Mouse (Mus musculus) G1E-ER4 (cell line): Measurements from ENCODE around the gene Tnik. TPM values are rescaled to one million over a fixed set of nuclear protein-coding genes. Genes with fewer than 3 reads are reported as not detected.

Experiments used
- GATA1 ChIP-seq: IDR thresholded peaks from one replicate; pipeline ENCODE4 v1.8.0; 2012; ENCODE audit warnings: low read length, inconsistent platforms
- polyA plus RNA-seq: library from polyadenylated mRNA; stranded (reverse); fragments of >175 nt; gene quantifications from 2 replicates; pipeline ENCODE4 v1.2.3, GENCODE M21; 2012

Tnik gene
- polyA plus RNA-seq, 1 experiment: 1.2 TPM

- no peak for TF ChIP-seq GATA1
Observed at GRCm38 (mm10) chr3:28244244-28244890, 18.6 kb upstream of the Tnik start.

- no peak for TF ChIP-seq GATA1
Observed at GRCm38 (mm10) chr3:28248255-28248957, 14.6 kb upstream of the Tnik start.

- no peak for TF ChIP-seq GATA1
Observed at GRCm38 (mm10) chr3:28255711-28256110, 7.3 kb upstream of the Tnik start.

- no peak for TF ChIP-seq GATA1
Observed at GRCm38 (mm10) chr3:28262371-28263001, 528 bp upstream of the Tnik start.

- no peak for TF ChIP-seq GATA1
Observed at GRCm38 (mm10) chr3:28263948-28264840, 1.2 kb downstream of the Tnik start.

GRCm38 (mm10) chr3:28264841-28265150 lies 1.8 kb downstream of the Tnik start:
- TF ChIP-seq GATA1: no peak

GRCm38 (mm10) chr3:28265183-28265582 lies 2.2 kb downstream of the Tnik start:
- no peak for TF ChIP-seq GATA1

- TF ChIP-seq GATA1: no peak
Observed at GRCm38 (mm10) chr3:28265656-28266055, 2.6 kb downstream of the Tnik start.

GRCm38 (mm10) chr3:28267211-28267610 lies 4.2 kb downstream of the Tnik start:
- no peak for TF ChIP-seq GATA1

GRCm38 (mm10) chr3:28269716-28270115 lies 6.7 kb downstream of the Tnik start:
- TF ChIP-seq GATA1: no peak

- no peak for TF ChIP-seq GATA1
Observed at GRCm38 (mm10) chr3:28271884-28272283, 8.9 kb downstream of the Tnik start.

GRCm38 (mm10) chr3:28274763-28275162 lies 11.7 kb downstream of the Tnik start:
- no peak for TF ChIP-seq GATA1

- no peak for TF ChIP-seq GATA1
Observed at GRCm38 (mm10) chr3:28289693-28290092, 26.7 kb downstream of the Tnik start.

GRCm38 (mm10) chr3:28301378-28301777 lies 38.4 kb downstream of the Tnik start:
- peak; percentile 75 for TF ChIP-seq GATA1

- no peak for TF ChIP-seq GATA1
Observed at GRCm38 (mm10) chr3:28303915-28304314, 40.9 kb downstream of the Tnik start.

- TF ChIP-seq GATA1: no peak
Observed at GRCm38 (mm10) chr3:28306852-28307251, 43.8 kb downstream of the Tnik start.
